Mouse (Mus musculus) small intestine, adult 10 weeks (tissue): Measurements from ENCODE around the gene Usp36. TPM values are rescaled to one million over a fixed set of nuclear protein-coding genes. Genes with fewer than 3 reads are reported as not detected.

Source experiments
- polyA plus RNA-seq: library from polyadenylated mRNA; stranded (reverse); fragments of 350-450 nt; fragmentation: Illumina TruSeq; extraction: RNeasy Lipid Tissue Mini Kit (QIAGEN cat#74804); gene quantifications from one replicate; pipeline ENCODE4 v1.2.3, GENCODE M21; 2014; ENCODE audit warnings: low replicate concordance

The Usp36 gene
- 1.8 TPM for polyA plus RNA-seq

GRCm38 (mm10) chr11:118289999-118290889 lies at the start of gene Usp36:
TSS of gene Usp36 (minus strand) at chr11:118290244.

GRCm38 (mm10) chr11:118248150-118249011 lies 41.7 kb downstream of the Usp36 start, which contains the start of gene Cyth1:
TSS of gene Cyth1 (minus strand) at chr11:118248592.

Other genes with a start within 250 kb of the Usp36 start
- gene Dnah17, start 159.6 kb downstream of the Usp36 start, polyA plus RNA-seq = not detected
- gene Cyth1, start 41.7 kb downstream of the Usp36 start, polyA plus RNA-seq = 37.1 TPM
- gene Cep295nl, start 52.3 kb upstream of the Usp36 start, polyA plus RNA-seq = not detected
- gene Timp2, start 65.5 kb upstream of the Usp36 start, polyA plus RNA-seq = 16.7 TPM
- gene Lgals3bp, start 111.8 kb upstream of the Usp36 start, polyA plus RNA-seq = 38.8 TPM
- gene Cant1, start 128.8 kb upstream of the Usp36 start, polyA plus RNA-seq = 8.5 TPM
- 0.63 TPM for gene C1qtnf1, start 138.0 kb upstream of the Usp36 start, polyA plus RNA-seq
- 1.1 TPM for gene Engase, start 186.6 kb upstream of the Usp36 start, polyA plus RNA-seq